Mouse (Mus musculus) forebrain, postnatal 0 days (tissue): ENCODE data around the gene March5. TPM values are rescaled to one million over a fixed set of nuclear protein-coding genes. Genes with fewer than 3 reads are reported as not detected.

Experiments used
- ATAC-seq: fragments of 200-750 bp; cut with Nextera tagmentation; 2 replicates; pipeline ENCODE4 v1.8.0; 2017; ENCODE audit warnings: mild to moderate bottlenecking, moderate library complexity
- DNase-seq: peaks from one replicate; pipeline ENCODE4 v3.0.0-alpha.2; 2015
- H3K27ac ChIP-seq: fragments of 300-500 bp; sonication (generic); 2 replicates; pipeline ENCODE4 v1.5.1; 2014; ENCODE audit warnings: low read depth, mild to moderate bottlenecking, antibody characterized with exemption, low read length, moderate library complexity, mixed read lengths
- H3K27me3 ChIP-seq: fragments of 300-500 bp; sonication (generic); 2 replicates; pipeline ENCODE4 v1.6.1; 2014; ENCODE audit warnings: mild to moderate bottlenecking, low read length, mixed read lengths; ENCODE audit not compliant: insufficient read depth
- H3K36me3 ChIP-seq: fragments of 300-500 bp; sonication (generic); 2 replicates; pipeline ENCODE4 v1.6.1; 2014; ENCODE audit warnings: mild to moderate bottlenecking, moderate library complexity; ENCODE audit not compliant: insufficient read depth
- H3K4me1 ChIP-seq: fragments of 300-500 bp; sonication (generic); 2 replicates; pipeline ENCODE4 v1.6.1; 2014; ENCODE audit warnings: antibody characterized with exemption; ENCODE audit not compliant: insufficient read depth
- H3K4me2 ChIP-seq: fragments of 300-500 bp; sonication (generic); 2 replicates; pipeline ENCODE4 v1.6.1; 2014; ENCODE audit warnings: low read depth, mild to moderate bottlenecking, moderate library complexity
- H3K4me3 ChIP-seq: fragments of 300-500 bp; sonication (generic); 2 replicates; pipeline ENCODE4 v1.5.1; 2014; ENCODE audit warnings: low read depth, low read length, mixed read lengths
- H3K9ac ChIP-seq: fragments of 300-500 bp; sonication (generic); 2 replicates; pipeline ENCODE4 v1.6.1; 2014; ENCODE audit warnings: mild to moderate bottlenecking
- H3K9me3 ChIP-seq: fragments of 300-500 bp; sonication (generic); 2 replicates; pipeline ENCODE4 v1.6.1; 2016; ENCODE audit warnings: low read length
- CTCF ChIP-seq: sonication (generic); IDR thresholded peaks from 2 replicates; pipeline ENCODE4 v1.5.1; 2016; ENCODE audit warnings: antibody characterized with exemption, control low read depth, low read depth
- WGBS: fragments of 180-500 bp; shearing (Covaris S2); extraction: QIAGEN DNeasy Blood & Tissue Kit; methylation state at CpG from one replicate; pipeline ENCODE4 v1.1.7; 2014; 5-methylcytosine and 5-hydroxymethylcytosine counted together
- polyA plus RNA-seq: library from polyadenylated mRNA; unstranded; fragments of >200 nt; fragmentation: Nextera tagmentation; extraction: Ambion mirVana; gene quantifications from 2 replicates; pipeline ENCODE4 v1.2.1, GENCODE M21; 2015
- total RNA-seq: library from RNA; depleted of rRNA; stranded (reverse); fragments of >200 nt; gene quantifications from 2 replicates; pipeline ENCODE4 v1.2.3, GENCODE M21; 2014; rRNA removed

The March5 gene
- total RNA-seq (94.9 and 102 TPM in 2 replicates), polyA plus RNA-seq (118 and 122 TPM in 2 replicates)

DNA sequence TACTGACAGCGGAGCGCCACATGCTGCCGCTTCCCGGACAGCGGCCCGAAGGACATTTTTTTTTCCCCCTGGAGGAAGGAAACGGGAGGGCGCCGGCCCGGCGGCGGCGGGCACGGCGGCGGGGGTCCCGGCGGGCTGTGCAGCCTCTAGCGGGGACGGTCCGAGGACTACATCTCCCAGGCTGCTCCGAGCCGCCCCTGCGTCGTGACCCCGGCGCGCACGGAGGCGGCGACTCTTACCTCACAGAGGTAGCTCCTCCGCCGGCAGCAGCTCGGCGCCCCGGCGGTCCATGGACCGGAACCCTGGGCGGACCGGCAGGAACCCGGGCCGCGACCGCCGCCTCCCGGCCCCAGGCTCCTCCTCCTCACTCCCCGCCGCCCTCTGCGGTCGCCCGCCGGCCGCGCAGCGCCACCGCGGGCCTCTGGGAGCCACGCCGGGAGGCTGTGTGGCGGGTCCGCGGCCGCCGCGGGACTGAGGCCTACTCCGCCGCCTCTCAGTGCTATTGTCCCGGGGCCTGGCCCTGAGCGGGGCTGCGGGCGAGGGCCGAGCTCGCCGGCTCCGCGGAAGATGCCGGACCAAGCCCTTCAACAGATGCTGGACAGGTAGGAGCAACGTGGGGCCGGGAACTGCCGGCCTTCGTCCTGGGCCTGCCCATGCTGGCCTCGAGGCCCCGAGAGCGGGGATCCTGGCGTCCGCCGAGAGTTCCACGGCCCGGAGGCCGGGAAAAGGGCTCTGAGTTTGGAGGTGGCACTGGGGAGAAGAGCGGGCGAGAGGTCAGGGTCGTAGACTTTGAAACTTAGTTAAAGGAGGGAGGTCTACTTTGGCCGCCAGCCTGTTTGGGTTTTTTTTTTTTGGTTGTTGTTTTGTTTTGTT, at the start of gene March5:
Gene March5, plus strand, starts transcription at position 241 of the 873 bp plus-strand sequence.
- Histone ChIP-seq H3K9ac (peak within 1 kb of the TSS; percentile 94), H3K4me1 (peaks cover 9% of the 10 kb centered on the region), H3K4me3 (peak within 1 kb of the TSS; percentile 100), H3K9me3 (no peaks in the 10 kb centered on the region), H3K27me3 (no peaks in the 10 kb centered on the region), H3K4me2 (peak within 1 kb of the TSS; percentile 84), H3K27ac (peak within 1 kb of the TSS; percentile 83), H3K36me3 (peaks cover 18% of the 10 kb centered on the region)
- peak; percentile 43; the same call in 1 of the 2 replicates for TF ChIP-seq CTCF
- WGBS = 2% methylated on average over 86 of the region's 94 CpGs
- DNase-seq (peak; percentile 91), ATAC-seq (peak; percentile 99)

GRCm38 (mm10) chr19:37172096-37172495, 35.2 kb upstream of the March5 start:
- Histone ChIP-seq H3K36me3 (peaks cover 3% of the 10 kb centered on the region; the same call in 1 of the 2 replicates), H3K4me3 (peak overlapping the region; percentile 77), H3K4me2 (peak overlapping the region; percentile 95), H3K27me3 (no peaks in the 10 kb centered on the region), H3K9ac (peak overlapping the region; percentile 79; the same call in 1 of the 2 replicates), H3K9me3 (no peaks in the 10 kb centered on the region), H3K27ac (no peak overlapping the region), H3K4me1 (peaks cover 17% of the 10 kb centered on the region)
- ATAC-seq (no peak), DNase-seq (no peak)
- 50% methylated on average over 1 of the region's 1 CpGs for WGBS
- no peak for TF ChIP-seq CTCF

GRCm38 (mm10) chr19:37172566-37173130, 34.7 kb upstream of the March5 start:
- WGBS = 64% methylated on average over 11 of the region's 11 CpGs
- no peaks in the 10 kb centered on the region for H3K27me3 ChIP-seq
- no peak for TF ChIP-seq CTCF
- H3K4me2 ChIP-seq = peak overlapping the region; percentile 95
- ATAC-seq (no peak), DNase-seq (no peak)
- peak overlapping the region; percentile 79 for H3K9ac ChIP-seq
- H3K9me3 ChIP-seq = no peaks in the 10 kb centered on the region
- H3K36me3 ChIP-seq = peaks cover 3% of the 10 kb centered on the region; the same call in 1 of the 2 replicates
- peaks cover 17% of the 10 kb centered on the region for H3K4me1 ChIP-seq
- H3K27ac ChIP-seq = no peak overlapping the region
- H3K4me3 ChIP-seq = peak overlapping the region; percentile 77

- Histone ChIP-seq H3K36me3 (peaks cover 3% of the 10 kb centered on the region; the same call in 1 of the 2 replicates), H3K27me3 (no peaks in the 10 kb centered on the region), H3K27ac (peak overlapping the region; percentile 95), H3K9me3 (no peaks in the 10 kb centered on the region), H3K4me2 (peak overlapping the region; percentile 95), H3K4me3 (peak overlapping the region; percentile 77), H3K4me1 (peaks cover 17% of the 10 kb centered on the region), H3K9ac (peak overlapping the region; percentile 79)
- 29% methylated on average over 20 of the region's 20 CpGs for WGBS
- DNase-seq (no peak), ATAC-seq (no peak)
- TF ChIP-seq CTCF = no peak
These were observed 33.8 kb upstream of the March5 start for GRCm38 (mm10) chr19:37173331-37174115.

DNA sequence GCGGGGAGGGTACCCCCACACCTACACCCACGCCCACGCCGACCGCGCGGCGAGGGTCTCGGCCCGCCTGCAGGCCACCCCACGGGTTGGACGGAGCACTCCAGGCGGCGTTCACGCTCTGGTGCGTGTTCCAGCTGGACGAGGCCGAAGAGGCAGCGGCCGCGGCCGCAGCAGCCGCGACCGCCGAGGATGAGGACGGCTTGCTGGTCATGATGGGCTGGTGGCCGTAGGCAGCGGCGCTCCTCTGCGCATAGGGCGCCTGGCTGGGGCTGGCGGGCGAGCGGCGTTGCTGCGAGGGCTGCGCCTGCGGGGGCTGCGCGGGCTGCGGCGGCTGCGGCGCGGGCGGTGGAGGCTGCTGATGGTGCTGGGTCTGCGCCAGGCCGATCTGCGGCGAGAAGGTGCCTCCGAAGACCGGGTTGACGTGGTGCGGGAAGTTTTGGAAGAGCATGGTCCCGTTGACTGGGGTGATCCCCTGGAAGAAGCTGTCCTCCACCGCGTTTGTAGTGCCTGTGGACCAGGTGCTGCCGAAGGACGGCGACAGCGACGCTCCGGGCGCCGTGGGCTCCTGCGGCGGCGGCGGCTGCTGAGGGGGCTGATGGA, 33.1 kb upstream of the March5 start:
- Histone ChIP-seq H3K27me3 (no peaks in the 10 kb centered on the region), H3K4me1 (peaks cover 17% of the 10 kb centered on the region), H3K9me3 (no peaks in the 10 kb centered on the region), H3K36me3 (peaks cover 3% of the 10 kb centered on the region; the same call in 1 of the 2 replicates), H3K4me3 (peak overlapping the region; percentile 77), H3K27ac (peak overlapping the region; percentile 95), H3K9ac (peak overlapping the region; percentile 79), H3K4me2 (peak overlapping the region; percentile 95)
- ATAC-seq = peak; percentile 56
- DNase-seq = no peak
- TF ChIP-seq CTCF = no peak
- 4% methylated on average over 69 of the region's 70 CpGs for WGBS
